Mouse (Mus musculus) bone marrow, adult 2 months (tissue): ENCODE results near the gene Rtp3. TPM values are rescaled to one million over a fixed set of nuclear protein-coding genes. Genes with fewer than 3 reads are reported as not detected.

ENCODE experiments used
- H3K27ac ChIP-seq: fragments of 200-500 bp; 2 replicates; pipeline ENCODE4 v1.5.1; 2012; ENCODE audit warnings: low read depth, mild to moderate bottlenecking, control low read depth, inconsistent platforms, low read length; ENCODE audit not compliant: control insufficient read depth, poor library complexity, insufficient read depth
- H3K4me1 ChIP-seq: fragments of 200-500 bp; 2 replicates; pipeline ENCODE4 v1.6.1; 2011; ENCODE audit warnings: low read length; ENCODE audit not compliant: control insufficient read depth, insufficient read depth
- H3K4me3 ChIP-seq: fragments of 200-500 bp; replicated peaks from 2 replicates; pipeline ENCODE3; 2011; ENCODE audit warnings: mild to moderate bottlenecking, low read depth, low read length, control low read depth; ENCODE audit not compliant: control insufficient read depth
- CTCF ChIP-seq: fragments of 200-500 bp; IDR thresholded peaks from 2 replicates; pipeline ENCODE4 v1.5.1; 2011; ENCODE audit warnings: low read length, control low read depth; ENCODE audit not compliant: control insufficient read depth, insufficient read depth
- POLR2A ChIP-seq: fragments of 200-500 bp; IDR thresholded peaks from 2 replicates; pipeline ENCODE4 v1.6.1; 2011; ENCODE audit warnings: low read depth, mild to moderate bottlenecking, control low read depth, low read length, borderline replicate concordance; ENCODE audit not compliant: control insufficient read depth
- WGBS: fragments of 180-500 bp; shearing (Covaris S2); methylation state at CpG from one replicate; pipeline ENCODE4 v1.1.7; 2018; 5-methylcytosine and 5-hydroxymethylcytosine counted together
- polyA plus RNA-seq: library from polyadenylated mRNA; stranded (reverse); fragments of >200 nt; gene quantifications from 2 replicates; pipeline ENCODE4 v1.2.4, GENCODE M21; 2011; ENCODE audit warnings: low replicate concordance; ENCODE audit not compliant: missing spikeins, insufficient read depth, insufficient read length

The Rtp3 gene
- polyA plus RNA-seq, 1 experiment = 0.75 TPM

GRCm38 (mm10) chr9:110989141-110989540, 1.2 kb downstream of the Rtp3 start:
- TF ChIP-seq CTCF (no peak), POLR2A (no peak)
- H3K4me1 ChIP-seq = no peaks in the 10 kb centered on the region; the same call in 1 of the 2 replicates
- H3K27ac ChIP-seq = no peak overlapping the region
- WGBS = 72% methylated on average over 4 of the region's 4 CpGs
- no peak overlapping the region for H3K4me3 ChIP-seq

- Histone ChIP-seq H3K4me1 (no peaks in the 10 kb centered on the region; the same call in 1 of the 2 replicates), H3K4me3 (no peak overlapping the region), H3K27ac (no peak overlapping the region)
- no peak for TF ChIP-seq POLR2A
- no peak for TF ChIP-seq CTCF
- WGBS = 58% methylated on average over 3 of the region's 3 CpGs
These were observed 2.3 kb downstream of the Rtp3 start for GRCm38 (mm10) chr9:110988078-110988477.

- WGBS = 85% methylated on average over 4 of the region's 4 CpGs
- H3K27ac ChIP-seq = no peak overlapping the region
These were observed 3.1 kb downstream of the Rtp3 start for GRCm38 (mm10) chr9:110987331-110987730.

GRCm38 (mm10) chr9:110985951-110986350, 4.4 kb downstream of the Rtp3 start:
- H3K27ac ChIP-seq = no peak overlapping the region
- no peaks in the 10 kb centered on the region; the same call in 1 of the 2 replicates for H3K4me1 ChIP-seq
- TF ChIP-seq CTCF (no peak), POLR2A (no peak)
- no peak overlapping the region for H3K4me3 ChIP-seq
- WGBS = 75% methylated on average over 8 of the region's 8 CpGs

More at GRCm38 (mm10) chr9:110987331-110987730, 3.1 kb downstream of the Rtp3 start:
- TF ChIP-seq CTCF = no peak
- TF ChIP-seq POLR2A = no peak
- no peaks in the 10 kb centered on the region; the same call in 1 of the 2 replicates for H3K4me1 ChIP-seq
- H3K4me3 ChIP-seq = no peak overlapping the region

GRCm38 (mm10) chr9:110985541-110985940, 4.8 kb downstream of the Rtp3 start:
- H3K27ac ChIP-seq = no peak overlapping the region
- 90% methylated on average over 5 of the region's 5 CpGs for WGBS
- H3K4me1 ChIP-seq = no peaks in the 10 kb centered on the region; the same call in 1 of the 2 replicates
- TF ChIP-seq CTCF = no peak
- no peak for TF ChIP-seq POLR2A
- H3K4me3 ChIP-seq = no peak overlapping the region

DNA sequence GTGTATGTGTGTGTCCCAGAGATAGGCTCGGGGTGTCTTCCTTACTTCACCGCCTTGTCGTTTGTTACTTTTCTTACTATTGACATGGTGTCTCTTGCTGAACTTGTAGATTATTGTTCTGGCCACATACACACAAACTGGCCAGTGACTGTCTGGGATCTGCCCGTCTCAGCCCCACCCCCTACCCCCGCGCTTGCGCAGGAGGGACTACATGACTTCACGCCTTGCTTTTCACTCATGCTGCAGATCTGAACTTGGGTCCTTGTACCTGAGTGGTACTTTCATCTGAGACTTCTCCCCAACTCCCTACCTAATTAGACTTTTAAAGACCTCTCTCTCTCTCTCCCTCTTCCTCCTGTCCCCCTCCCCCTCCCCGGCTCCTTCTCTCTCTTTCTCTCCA, 6.3 kb downstream of the Rtp3 start:
- Histone ChIP-seq H3K4me1 (no peaks in the 10 kb centered on the region; the same call in 1 of the 2 replicates), H3K27ac (no peak overlapping the region), H3K4me3 (no peak overlapping the region)
- TF ChIP-seq POLR2A = no peak
- no peak for TF ChIP-seq CTCF
- WGBS = 92% methylated on average over 9 of the region's 9 CpGs

- no peaks in the 10 kb centered on the region; the same call in 1 of the 2 replicates for H3K4me1 ChIP-seq
- 59% methylated on average over 4 of the region's 4 CpGs for WGBS
- H3K27ac ChIP-seq = no peak overlapping the region
- no peak overlapping the region for H3K4me3 ChIP-seq
- TF ChIP-seq CTCF = no peak
- TF ChIP-seq POLR2A = no peak
These were observed 8.0 kb downstream of the Rtp3 start for GRCm38 (mm10) chr9:110982351-110982750.

DNA sequence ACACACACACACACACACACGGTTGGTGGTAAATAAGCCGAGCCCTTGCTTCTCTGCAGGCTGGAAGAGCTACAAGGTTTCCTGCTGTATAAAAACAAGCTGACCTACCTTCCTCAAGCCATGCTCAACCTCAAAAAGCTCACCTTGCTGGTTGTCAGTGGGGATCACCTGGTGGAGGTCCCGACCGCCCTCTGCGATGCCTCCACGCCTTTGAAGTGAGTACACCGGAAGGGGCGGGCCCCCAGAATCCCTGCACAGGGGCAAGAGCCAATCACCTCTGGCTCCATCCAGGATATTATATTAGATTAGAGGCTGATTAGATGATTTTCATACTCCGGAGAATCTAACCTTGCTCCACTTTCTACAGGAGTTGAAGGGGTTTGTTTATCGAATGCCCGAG, 11.0 kb downstream of the Rtp3 start:
- Histone ChIP-seq H3K4me3 (no peak overlapping the region), H3K27ac (no peak overlapping the region), H3K4me1 (no peaks in the 10 kb centered on the region)
- 89% methylated on average over 11 of the region's 11 CpGs for WGBS
- TF ChIP-seq POLR2A = no peak
- TF ChIP-seq CTCF = no peak

DNA sequence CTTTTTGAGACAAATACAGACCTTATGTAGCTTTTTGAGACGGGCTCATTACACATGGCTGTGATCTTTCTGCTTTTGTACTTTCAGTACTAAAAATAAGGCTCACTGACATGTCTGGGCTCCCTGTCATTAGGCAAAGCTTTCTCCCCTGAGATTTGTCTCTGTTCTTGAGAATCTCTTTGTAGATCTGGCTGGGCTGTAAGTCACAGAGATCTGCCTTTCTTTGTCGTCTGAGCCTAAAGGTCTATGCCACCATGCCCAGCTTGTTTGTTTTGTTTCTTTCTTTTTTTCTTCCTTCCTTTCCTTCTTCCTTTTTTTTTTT, 24.5 kb downstream of the Rtp3 start:
- no peak overlapping the region for H3K4me3 ChIP-seq
- H3K4me1 ChIP-seq = no peaks in the 10 kb centered on the region
- WGBS = 61% methylated on average over 2 of the region's 2 CpGs
- TF ChIP-seq POLR2A (no peak), CTCF (no peak)
- no peak overlapping the region for H3K27ac ChIP-seq
